In the genomic region with DNA sequence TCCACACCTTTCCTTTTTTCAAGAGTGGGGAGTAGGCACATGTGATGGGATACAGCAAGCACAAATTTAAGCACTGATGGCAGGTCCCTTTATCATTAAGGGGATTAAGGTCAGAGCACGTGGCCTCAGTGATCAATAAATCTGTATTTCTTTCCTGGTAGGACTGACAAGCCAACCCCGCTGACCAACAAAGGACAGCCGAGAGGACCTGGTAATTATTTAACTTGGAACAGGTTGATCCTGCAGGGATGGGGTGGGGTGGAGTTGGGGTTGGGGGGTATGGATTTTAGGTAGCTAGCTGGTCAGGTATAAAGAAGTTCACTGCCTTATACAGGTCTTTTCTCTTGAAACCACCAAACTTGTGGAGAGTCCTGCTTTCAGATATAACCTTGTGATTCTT, we compare ENCODE assay signal across 12 mouse cellular contexts. TPM values are rescaled to one million over a fixed set of nuclear protein-coding genes. Genes with fewer than 3 reads are reported as not detected.
DNase-seq lines count a peak whose midpoint lies in the region; ATAC-seq and TF ChIP-seq lines count a peak whose summit lies in the region.
"Had no signal": no experiment of that assay in that cellular context is flagged by ENCODE, and none has a peak within 500 bp of the region (broad histone marks: within the 10 kb centered on the region; RNA-seq: fewer than 3 reads in every experiment).

No protein-coding gene starts in this region.

- H3K4me3 ChIP-seq in heart, embryonic 11.5 days (ENCODE audit: low read depth, low read length) = no peak overlapping the region
- no peak overlapping the region for H3K4me3 ChIP-seq in kidney, embryonic 16.5 days (ENCODE audit: low read length)
- no peak overlapping the region for H3K4me3 ChIP-seq in intestine, postnatal 0 days (ENCODE audit: low read depth, low read length)
- H3K4me3 ChIP-seq in liver, postnatal 0 days (ENCODE audit: low read depth, low read length) = no peak overlapping the region
- no peak overlapping the region for H3K4me3 ChIP-seq in thymus, adult 2 months (ENCODE audit: control insufficient read depth, insufficient read depth, low read length)
- H3K4me3 ChIP-seq: limb, embryonic 15.5 days; neural tube, embryonic 15.5 days had no signal

- H3K27ac ChIP-seq in heart, embryonic 11.5 days (ENCODE audit: low read depth, low read length) = peak overlapping the region; percentile 75; the same call in 1 of the 2 replicates
- H3K27ac ChIP-seq in kidney, embryonic 16.5 days (ENCODE audit: low read length) = peak overlapping the region; percentile 74
- peak overlapping the region; percentile 46; the same call in 1 of the 2 replicates for H3K27ac ChIP-seq in intestine, postnatal 0 days (ENCODE audit: low read depth, low read length)
- 0 out of 2 replicates have a peak overlapping the region, but pooled peaks have one; percentile 36 for H3K27ac ChIP-seq in liver, postnatal 0 days (ENCODE audit: low read depth)
- H3K27ac ChIP-seq in thymus, adult 2 months (ENCODE audit: control insufficient read depth, insufficient read depth, low read length) = no peak overlapping the region

- no peaks in the 10 kb centered on the region for H3K9me3 ChIP-seq in heart, embryonic 11.5 days (replicated peaks; ENCODE audit: control insufficient read depth, low read length)
- H3K9me3 ChIP-seq in kidney, embryonic 16.5 days (ENCODE audit: low read length) = no peaks in the 10 kb centered on the region
- no peaks in the 10 kb centered on the region for H3K9me3 ChIP-seq in intestine, postnatal 0 days (ENCODE audit: control insufficient read depth)
- no peaks in the 10 kb centered on the region for H3K9me3 ChIP-seq in liver, postnatal 0 days (ENCODE audit: low read length)
- H3K9me3 ChIP-seq: limb, embryonic 15.5 days; neural tube, embryonic 15.5 days had no signal

- no peak for DNase-seq in heart, postnatal 10 days
- no peak for DNase-seq in kidney, postnatal 36 days
- DNase-seq in liver, postnatal 0 days = no peak
- DNase-seq in thymus, adult 2 months = no peak
- no peak for DNase-seq in thymus, postnatal 0 days (ENCODE audit: low spot score)
- DNase-seq: cerebellum, postnatal 10 days; spleen, adult 18-20 months had no signal

- 89% methylated on average over 3 of the region's 3 CpGs for WGBS in heart, embryonic 11.5 days (ENCODE audit: insufficient replicate concordance)
- WGBS in kidney, embryonic 16.5 days = 75% methylated on average over 3 of the region's 3 CpGs
- WGBS in intestine, postnatal 0 days = 55% methylated on average over 3 of the region's 3 CpGs
- WGBS in liver, postnatal 0 days (ENCODE audit: insufficient replicate concordance) = 65% methylated on average over 3 of the region's 3 CpGs
- 97% methylated on average over 3 of the region's 3 CpGs for WGBS in thymus, adult 2 months

- H3K4me1 ChIP-seq in heart, embryonic 11.5 days (ENCODE audit: control insufficient read depth, insufficient read depth, low read length) = no peaks in the 10 kb centered on the region; the same call in 1 of the 2 replicates
- peaks cover 5% of the 10 kb centered on the region for H3K4me1 ChIP-seq in kidney, embryonic 16.5 days (ENCODE audit: insufficient read depth, low read length)
- H3K4me1 ChIP-seq in intestine, postnatal 0 days (replicated peaks; ENCODE audit: control insufficient read depth, insufficient read depth, low read length) = no peaks in the 10 kb centered on the region
- peaks cover 11% of the 10 kb centered on the region for H3K4me1 ChIP-seq in liver, postnatal 0 days (ENCODE audit: insufficient read depth)
- H3K4me1 ChIP-seq in thymus, adult 2 months (replicated peaks; ENCODE audit: control insufficient read depth, insufficient read depth, low read length) = no peaks in the 10 kb centered on the region
- H3K4me1 ChIP-seq: limb, embryonic 15.5 days; neural tube, embryonic 15.5 days had no signal

- TF ChIP-seq EP300 in liver, postnatal 0 days (IDR thresholded peaks at IDR 0.05; ENCODE audit: low read depth) = no peak

- no peak for TF ChIP-seq CTCF in intestine, postnatal 0 days (IDR thresholded peaks at IDR 0.05; ENCODE audit: low read depth)
- no peak for TF ChIP-seq CTCF in liver, postnatal 0 days (IDR thresholded peaks at IDR 0.05; ENCODE audit: low read depth)
- TF ChIP-seq CTCF in thymus, adult 2 months (IDR thresholded peaks at IDR 0.05; ENCODE audit: borderline replicate concordance, control insufficient read depth, extremely low read depth, insufficient read depth, low read length, poor library complexity) = no peak

- H3K9ac ChIP-seq in heart, embryonic 11.5 days (ENCODE audit: low read depth, low read length) = no peak overlapping the region
- H3K9ac ChIP-seq in kidney, embryonic 16.5 days (replicated peaks; ENCODE audit: low read length) = no peak overlapping the region
- H3K9ac ChIP-seq in intestine, postnatal 0 days (ENCODE audit: low read depth, low read length) = no peak overlapping the region
- no peak overlapping the region for H3K9ac ChIP-seq in liver, postnatal 0 days (replicated peaks)
- H3K9ac ChIP-seq: limb, embryonic 15.5 days; neural tube, embryonic 15.5 days had no signal

- no peak for ATAC-seq in heart, embryonic 11.5 days (replicated peaks; ENCODE audit: insufficient number of reproducible peaks, low FRiP score, low TSS enrichment)
- ATAC-seq in kidney, embryonic 16.5 days (ENCODE audit: low FRiP score, low TSS enrichment) = no peak
- no peak for ATAC-seq in intestine, postnatal 0 days
- peak; percentile 60 for ATAC-seq in liver, postnatal 0 days

- peaks cover 15% of the 10 kb centered on the region; the same call in 1 of the 2 replicates for H3K36me3 ChIP-seq in heart, embryonic 11.5 days (ENCODE audit: control insufficient read depth, insufficient read depth, low read length)
- H3K36me3 ChIP-seq in kidney, embryonic 16.5 days (ENCODE audit: insufficient read depth, low read length) = peaks cover 50% of the 10 kb centered on the region
- H3K36me3 ChIP-seq in intestine, postnatal 0 days (ENCODE audit: control insufficient read depth, insufficient read depth) = peaks cover 37% of the 10 kb centered on the region
- peaks cover 16% of the 10 kb centered on the region for H3K36me3 ChIP-seq in liver, postnatal 0 days (replicated peaks; ENCODE audit: insufficient read depth, low read length)
- peaks cover 4% of the 10 kb centered on the region for H3K36me3 ChIP-seq in thymus, adult 2 months (ENCODE audit: control insufficient read depth, insufficient read depth, low read length)

- intact Hi-C loops in heart, postnatal 10 days (cut with DNase I) = loop anchor here (5.0 kb wide), 2 partner anchors 38 to 188 kb away; no protein-coding TSS in a partner anchor

- H3K4me2 ChIP-seq in heart, embryonic 11.5 days = no peak overlapping the region
- no peak overlapping the region for H3K4me2 ChIP-seq in kidney, embryonic 16.5 days (replicated peaks; ENCODE audit: low read depth, low read length)
- H3K4me2 ChIP-seq in intestine, postnatal 0 days (replicated peaks; ENCODE audit: low read depth) = no peak overlapping the region
- no peak overlapping the region for H3K4me2 ChIP-seq in liver, postnatal 0 days (ENCODE audit: low read depth, low read length)
- H3K4me2 ChIP-seq: limb, embryonic 15.5 days; neural tube, embryonic 15.5 days had no signal

- no peak for TF ChIP-seq POLR2A in thymus, adult 2 months (IDR thresholded peaks at IDR 0.05; ENCODE audit: control insufficient read depth, extremely low read depth, insufficient read depth, low read length, poor library complexity)

- no peaks in the 10 kb centered on the region for H3K27me3 ChIP-seq in heart, embryonic 11.5 days (ENCODE audit: control insufficient read depth, insufficient read depth, low read length)
- no peaks in the 10 kb centered on the region for H3K27me3 ChIP-seq in kidney, embryonic 16.5 days (ENCODE audit: insufficient read depth, low read length)
- H3K27me3 ChIP-seq in intestine, postnatal 0 days (replicated peaks; ENCODE audit: control insufficient read depth, insufficient read depth, low read length) = no peaks in the 10 kb centered on the region
- H3K27me3 ChIP-seq in liver, postnatal 0 days (ENCODE audit: insufficient read depth, low read length) = no peaks in the 10 kb centered on the region
- no peaks in the 10 kb centered on the region for H3K27me3 ChIP-seq in thymus, adult 2 months (ENCODE audit: control insufficient read depth, insufficient read depth, low read length)
- H3K27me3 ChIP-seq: limb, embryonic 15.5 days; neural tube, embryonic 15.5 days had no signal

RNA-seq across cellular contexts. Expression of a gene that starts 20.2 kb away (rescaled TPM):
- polyA plus RNA-seq in heart, embryonic 11.5 days (2014; fragmentation: Nextera tagmentation; extraction: Ambion mirVana) = 80.7 and 88.5 TPM in 2 replicates
- 10 to 100 TPM; 42.9 to 46.0 TPM for total RNA-seq in heart, postnatal 10 days (2021)
- 118 and 123 TPM in 2 replicates for polyA plus RNA-seq in kidney, embryonic 16.5 days (2015; fragmentation: Nextera tagmentation; extraction: Ambion mirVana)
- 41.6 and 44.3 TPM in 2 replicates for polyA plus RNA-seq in intestine, postnatal 0 days (2015; fragmentation: Nextera tagmentation; extraction: Ambion mirVana)
- 30.3 and 33.1 TPM in 2 replicates for polyA plus RNA-seq in liver, postnatal 0 days (2015; fragmentation: Nextera tagmentation; extraction: Ambion mirVana)
- polyA plus RNA-seq in thymus, adult 2 months (2012; rRNA removed) = 28.6 and 45.3 TPM in 2 replicates
- 88.9 and 92.4 TPM in 2 replicates for polyA plus RNA-seq in thymus, postnatal 0 days (2015; fragmentation: Nextera tagmentation; extraction: Ambion mirVana)

RNA-seq across cellular contexts. Expression of a gene that starts 21.1 kb away (rescaled TPM):
- polyA plus RNA-seq in heart, embryonic 11.5 days (2014; fragmentation: Nextera tagmentation; extraction: Ambion mirVana) = 36.6 and 41.6 TPM in 2 replicates
- 10 to 100 TPM; 39.6 to 42.4 TPM for total RNA-seq in heart, postnatal 10 days (2021)
- polyA plus RNA-seq in kidney, embryonic 16.5 days (2015; fragmentation: Nextera tagmentation; extraction: Ambion mirVana) = 46.4 and 46.9 TPM in 2 replicates
- polyA plus RNA-seq in intestine, postnatal 0 days (2015; fragmentation: Nextera tagmentation; extraction: Ambion mirVana) = 31.1 and 34.4 TPM in 2 replicates
- 18.9 and 19.5 TPM in 2 replicates for polyA plus RNA-seq in liver, postnatal 0 days (2015; fragmentation: Nextera tagmentation; extraction: Ambion mirVana)
- 16.2 and 18.0 TPM in 2 replicates for polyA plus RNA-seq in thymus, adult 2 months (2012; rRNA removed)
- 98.1 and 104 TPM in 2 replicates for polyA plus RNA-seq in thymus, postnatal 0 days (2015; fragmentation: Nextera tagmentation; extraction: Ambion mirVana)

RNA-seq across cellular contexts. Expression of a gene that starts 51.2 kb away (rescaled TPM):
- polyA plus RNA-seq in heart, embryonic 11.5 days (2014; fragmentation: Nextera tagmentation; extraction: Ambion mirVana) = 42.9 and 50.2 TPM in 2 replicates
- total RNA-seq in heart, postnatal 10 days (2021) = 10 to 100 TPM; 26.7 to 28.0 TPM
- polyA plus RNA-seq in kidney, embryonic 16.5 days (2015; fragmentation: Nextera tagmentation; extraction: Ambion mirVana) = 92.3 and 92.6 TPM in 2 replicates
- polyA plus RNA-seq in intestine, postnatal 0 days (2015; fragmentation: Nextera tagmentation; extraction: Ambion mirVana) = 91.3 and 111 TPM in 2 replicates
- polyA plus RNA-seq in liver, postnatal 0 days (2015; fragmentation: Nextera tagmentation; extraction: Ambion mirVana) = 64.7 and 65.3 TPM in 2 replicates
- polyA plus RNA-seq in thymus, adult 2 months (2012; rRNA removed) = 50.1 and 53.6 TPM in 2 replicates
- polyA plus RNA-seq in thymus, postnatal 0 days (2015; fragmentation: Nextera tagmentation; extraction: Ambion mirVana) = 73.0 and 74.7 TPM in 2 replicates
